Mouse (Mus musculus) heart, embryonic 11.5 days (tissue): Measurements from ENCODE around the gene 1700001P01Rik. TPM values are rescaled to one million over a fixed set of nuclear protein-coding genes. Genes with fewer than 3 reads are reported as not detected.
A peak's percentile ranks its signal among the peaks of the same experiment; 100 is the strongest.

Experiments used
- ATAC-seq: fragments of 200-750 bp; cut with Nextera tagmentation; replicated peaks from 2 replicates; pipeline ENCODE4 v1.8.0; 2017; ENCODE audit warnings: moderate library complexity; ENCODE audit not compliant: insufficient number of reproducible peaks, low FRiP score, low TSS enrichment
- H3K27ac ChIP-seq: fragments of 300-500 bp; sonication (generic); 2 replicates; pipeline ENCODE4 v1.5.1; 2014; ENCODE audit warnings: mild to moderate bottlenecking, low read depth, low read length
- H3K27me3 ChIP-seq: fragments of 300-500 bp; sonication (generic); 2 replicates; pipeline ENCODE4 v1.6.1; 2014; ENCODE audit warnings: mild to moderate bottlenecking, low read length, mixed read lengths; ENCODE audit not compliant: control insufficient read depth, insufficient read depth
- H3K36me3 ChIP-seq: fragments of 300-500 bp; sonication (generic); 2 replicates; pipeline ENCODE4 v1.6.1; 2014; ENCODE audit warnings: mild to moderate bottlenecking, low read length, moderate library complexity, mixed read lengths; ENCODE audit not compliant: control insufficient read depth, insufficient read depth
- H3K4me1 ChIP-seq: fragments of 300-500 bp; sonication (generic); 2 replicates; pipeline ENCODE4 v1.6.1; 2014; ENCODE audit warnings: low read length; ENCODE audit not compliant: control insufficient read depth, insufficient read depth
- H3K4me2 ChIP-seq: fragments of 300-500 bp; sonication (generic); 2 replicates; pipeline ENCODE4 v1.6.1; 2014; ENCODE audit warnings: mild to moderate bottlenecking, moderate library complexity
- H3K4me3 ChIP-seq: fragments of 300-500 bp; sonication (generic); 2 replicates; pipeline ENCODE4 v1.5.1; 2014; ENCODE audit warnings: low read depth, low read length
- H3K9ac ChIP-seq: fragments of 300-500 bp; sonication (generic); 2 replicates; pipeline ENCODE4 v1.6.1; 2014; ENCODE audit warnings: mild to moderate bottlenecking, low read depth, low read length, moderate library complexity
- H3K9me3 ChIP-seq: fragments of 300-500 bp; sonication (generic); replicated peaks from 2 replicates; pipeline ENCODE4 v1.6.1; 2016; ENCODE audit warnings: low read length; ENCODE audit not compliant: control insufficient read depth
- WGBS: fragments of 180-500 bp; shearing (Covaris S2); extraction: QIAGEN DNeasy Blood & Tissue Kit; methylation state at CpG from one replicate; pipeline ENCODE4 v1.1.7; 2014; ENCODE audit not compliant: insufficient replicate concordance; 5-methylcytosine and 5-hydroxymethylcytosine counted together
- polyA plus RNA-seq: library from polyadenylated mRNA; unstranded; fragments of >200 nt; fragmentation: Nextera tagmentation; extraction: Ambion mirVana; gene quantifications from 2 replicates; pipeline ENCODE4 v1.2.1, GENCODE M21; 2014

Gene 1700001P01Rik
- polyA plus RNA-seq, 1 experiment from 2014 or later, result not detected

- no peaks in the 10 kb centered on the region for H3K27me3 ChIP-seq
- H3K36me3 ChIP-seq, result no peaks in the 10 kb centered on the region
- no peaks in the 10 kb centered on the region for H3K9me3 ChIP-seq
- no peak overlapping the region for H3K9ac ChIP-seq
- H3K27ac ChIP-seq, result no peak overlapping the region
- H3K4me3 ChIP-seq, result no peak overlapping the region
- no peak overlapping the region for H3K4me2 ChIP-seq
- H3K4me1 ChIP-seq, result peaks cover 47% of the 10 kb centered on the region
- no peak for ATAC-seq
- WGBS, result 41% methylated on average over 4 of the region's 4 CpGs
These were observed 43.4 kb upstream of the 1700001P01Rik start for GRCm38 (mm10) chr11:97819102-97819501.

GRCm38 (mm10) chr11:97818571-97818970 lies 42.9 kb upstream of the 1700001P01Rik start:
- ATAC-seq, result no peak
- Histone ChIP-seq H3K4me1 (peaks cover 47% of the 10 kb centered on the region), H3K4me2 (no peak overlapping the region; the same call in 1 of the 2 replicates), H3K4me3 (no peak overlapping the region), H3K27ac (no peak overlapping the region), H3K9me3 (no peaks in the 10 kb centered on the region), H3K27me3 (no peaks in the 10 kb centered on the region), H3K9ac (peak overlapping the region; percentile 52; the same call in 1 of the 2 replicates), H3K36me3 (no peaks in the 10 kb centered on the region)
- WGBS, result 17% methylated on average over 4 of the region's 4 CpGs

GRCm38 (mm10) chr11:97818003-97818402 lies 42.3 kb upstream of the 1700001P01Rik start:
- Histone ChIP-seq H3K4me3 (no peak overlapping the region), H3K27ac (no peak overlapping the region), H3K9ac (no peak overlapping the region), H3K9me3 (no peaks in the 10 kb centered on the region), H3K27me3 (no peaks in the 10 kb centered on the region), H3K36me3 (no peaks in the 10 kb centered on the region), H3K4me2 (no peak overlapping the region), H3K4me1 (peaks cover 51% of the 10 kb centered on the region)
- no peak for ATAC-seq
- WGBS, result 38% methylated on average over 6 of the region's 6 CpGs

GRCm38 (mm10) chr11:97817379-97817778 lies 41.7 kb upstream of the 1700001P01Rik start:
- no peak overlapping the region for H3K9ac ChIP-seq
- H3K36me3 ChIP-seq, result no peaks in the 10 kb centered on the region

DNA sequence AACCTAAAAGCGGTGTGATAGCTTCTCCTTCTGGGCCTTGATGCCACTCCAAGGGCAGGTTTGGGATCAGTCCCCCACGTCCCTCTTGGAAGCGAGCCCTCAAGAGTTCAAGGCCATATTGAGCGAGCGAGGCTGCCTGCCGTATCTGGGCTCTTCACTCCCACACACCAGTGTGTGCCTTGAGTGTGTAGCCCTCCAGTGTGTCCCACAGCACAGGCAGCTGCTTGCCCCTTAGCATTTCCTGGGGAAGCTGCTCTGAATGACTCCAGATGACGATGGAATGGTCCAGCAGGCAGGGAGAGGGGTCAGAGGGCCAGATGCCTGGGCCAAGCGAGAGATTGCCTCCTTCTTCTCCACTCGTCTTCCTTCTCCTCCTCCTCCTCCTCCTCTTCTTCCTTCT lies 41.2 kb upstream of the 1700001P01Rik start:
- no peak overlapping the region for H3K4me2 ChIP-seq
- peaks cover 62% of the 10 kb centered on the region for H3K4me1 ChIP-seq
- H3K4me3 ChIP-seq, result no peak overlapping the region
- H3K9ac ChIP-seq, result no peak overlapping the region
- peak overlapping the region; percentile 35; the same call in 1 of the 2 replicates for H3K27ac ChIP-seq
- H3K36me3 ChIP-seq, result no peaks in the 10 kb centered on the region
- ATAC-seq, result no peak
- no peaks in the 10 kb centered on the region for H3K9me3 ChIP-seq
- H3K27me3 ChIP-seq, result no peaks in the 10 kb centered on the region
- 44% methylated on average over 9 of the region's 9 CpGs for WGBS

More at GRCm38 (mm10) chr11:97817379-97817778, 41.7 kb upstream of the 1700001P01Rik start:
- H3K4me3 ChIP-seq, result no peak overlapping the region
- 32% methylated on average over 5 of the region's 5 CpGs for WGBS
- peak overlapping the region; percentile 35; the same call in 1 of the 2 replicates for H3K27ac ChIP-seq
- ATAC-seq, result no peak
- H3K4me2 ChIP-seq, result no peak overlapping the region
- H3K27me3 ChIP-seq, result no peaks in the 10 kb centered on the region
- H3K4me1 ChIP-seq, result peaks cover 58% of the 10 kb centered on the region
- H3K9me3 ChIP-seq, result no peaks in the 10 kb centered on the region

- no peaks in the 10 kb centered on the region for H3K36me3 ChIP-seq
- no peaks in the 10 kb centered on the region for H3K9me3 ChIP-seq
- no peaks in the 10 kb centered on the region for H3K27me3 ChIP-seq
- peaks cover 65% of the 10 kb centered on the region for H3K4me1 ChIP-seq
- no peak for ATAC-seq
- H3K27ac ChIP-seq, result no peak overlapping the region
- H3K4me3 ChIP-seq, result no peak overlapping the region
- 72% methylated on average over 5 of the region's 5 CpGs for WGBS
- H3K4me2 ChIP-seq, result no peak overlapping the region
- no peak overlapping the region for H3K9ac ChIP-seq
These were observed 40.5 kb upstream of the 1700001P01Rik start for GRCm38 (mm10) chr11:97816176-97816575.

DNA sequence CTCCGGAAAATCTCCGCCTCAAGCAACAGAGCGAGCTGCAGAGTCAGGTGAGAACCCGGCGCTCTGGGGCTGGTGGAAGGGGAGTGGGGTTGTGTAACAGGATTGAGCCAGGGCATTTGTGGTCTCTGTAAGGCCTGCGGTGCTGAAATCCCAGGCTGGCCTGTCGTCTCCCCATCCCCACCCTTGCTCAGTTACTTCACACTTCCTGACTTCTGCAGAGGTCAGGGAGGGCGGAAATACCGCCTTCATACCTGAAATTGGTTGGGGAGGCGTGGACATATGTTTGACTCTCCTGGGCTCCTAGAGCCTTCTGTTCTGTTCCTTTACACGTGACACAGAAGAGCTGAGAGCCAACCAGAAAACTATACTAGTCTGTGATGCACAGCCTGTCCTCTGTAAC lies 40.0 kb upstream of the 1700001P01Rik start:
- H3K27me3 ChIP-seq, result no peaks in the 10 kb centered on the region
- no peak overlapping the region for H3K9ac ChIP-seq
- no peak overlapping the region for H3K27ac ChIP-seq

DNA sequence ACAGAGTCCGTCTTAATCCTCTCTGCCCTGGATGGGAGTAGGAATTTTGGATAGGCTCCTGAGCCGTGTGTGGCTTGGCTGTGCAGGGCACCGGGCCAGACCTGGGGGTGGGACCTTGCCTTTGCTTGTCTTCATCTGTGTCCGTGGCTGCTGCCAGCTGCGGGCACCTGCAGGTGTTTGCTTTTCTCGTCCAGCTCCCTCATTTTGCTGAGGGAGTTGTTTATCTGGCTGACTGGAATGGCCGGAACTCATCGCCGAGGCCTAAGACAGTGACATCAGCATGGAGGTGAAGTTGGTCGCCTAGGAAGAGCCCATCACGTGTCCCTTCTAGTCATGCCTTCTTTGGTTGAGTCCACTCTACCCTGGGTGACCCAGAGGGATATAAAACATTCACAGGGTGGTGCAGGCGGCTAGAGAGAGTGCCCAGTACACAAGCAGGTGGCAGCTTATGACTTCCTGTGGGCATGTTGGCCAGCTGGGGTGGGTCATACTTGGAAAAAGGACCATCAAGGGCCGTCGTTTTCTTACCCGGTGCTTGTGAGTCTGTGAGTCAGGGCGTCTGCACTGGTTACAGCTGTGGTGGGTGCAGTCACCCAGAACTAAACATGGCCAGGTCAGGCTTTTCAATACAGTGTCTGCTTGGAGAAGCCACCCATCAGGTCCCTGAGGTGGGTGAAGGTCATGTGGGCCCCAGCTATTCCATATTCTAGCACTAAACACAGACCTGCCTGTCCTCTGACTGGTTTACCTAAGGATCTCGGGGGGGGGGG lies 38.2 kb upstream of the 1700001P01Rik start:
- WGBS, result 80% methylated on average over 16 of the region's 17 CpGs

More for the DNA sequence above, 40.0 kb upstream of the 1700001P01Rik start:
- H3K9me3 ChIP-seq, result no peaks in the 10 kb centered on the region
- 70% methylated on average over 11 of the region's 11 CpGs for WGBS
- ATAC-seq, result no peak
- H3K36me3 ChIP-seq, result no peaks in the 10 kb centered on the region
- H3K4me3 ChIP-seq, result no peak overlapping the region
- peaks cover 62% of the 10 kb centered on the region for H3K4me1 ChIP-seq
- no peak overlapping the region for H3K4me2 ChIP-seq

DNA sequence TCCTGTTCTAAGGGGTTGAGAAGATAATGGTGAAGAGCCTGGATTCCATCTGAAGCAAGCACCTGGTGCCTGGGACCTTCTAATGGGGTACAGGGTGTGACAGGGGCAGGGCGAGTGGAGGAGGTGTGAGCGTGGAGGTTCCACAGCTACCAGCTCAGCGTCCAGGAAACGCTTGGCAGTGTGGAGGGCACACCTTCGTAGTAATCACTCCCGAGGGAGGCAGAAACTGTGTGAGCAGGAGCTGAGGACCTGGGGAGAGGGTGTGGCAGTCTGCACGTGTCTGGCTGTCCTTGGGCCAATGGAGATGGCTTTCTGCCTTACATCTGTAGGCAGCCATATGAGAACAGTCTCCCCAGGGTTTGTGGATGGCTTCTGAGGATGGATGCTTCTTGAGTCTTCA lies 37.4 kb upstream of the 1700001P01Rik start:
- 42% methylated on average over 7 of the region's 7 CpGs for WGBS
- H3K4me1 ChIP-seq, result peaks cover 73% of the 10 kb centered on the region
- no peak for ATAC-seq
- H3K9me3 ChIP-seq, result no peaks in the 10 kb centered on the region
- no peak overlapping the region for H3K4me2 ChIP-seq
- no peaks in the 10 kb centered on the region for H3K36me3 ChIP-seq
- no peak overlapping the region for H3K4me3 ChIP-seq
- no peak overlapping the region for H3K27ac ChIP-seq
- no peaks in the 10 kb centered on the region for H3K27me3 ChIP-seq
- H3K9ac ChIP-seq, result no peak overlapping the region

More for the DNA sequence above, 38.2 kb upstream of the 1700001P01Rik start:
- H3K4me1 ChIP-seq, result peaks cover 73% of the 10 kb centered on the region
- H3K27me3 ChIP-seq, result no peaks in the 10 kb centered on the region
- H3K9me3 ChIP-seq, result no peaks in the 10 kb centered on the region
- no peak overlapping the region for H3K9ac ChIP-seq
- H3K27ac ChIP-seq, result no peak overlapping the region
- no peak for ATAC-seq
- H3K4me3 ChIP-seq, result no peak overlapping the region
- no peaks in the 10 kb centered on the region for H3K36me3 ChIP-seq
- no peak overlapping the region for H3K4me2 ChIP-seq
